Mouse (Mus musculus): ENCODE measurements around the gene Nuak1. TPM values are rescaled to one million over a fixed set of nuclear protein-coding genes. Genes with fewer than 3 reads are reported as not detected.
"Not testable (repeated sequence)": the region's sequence is repeated elsewhere in the genome, so short reads cannot be mapped to it uniquely, and the experiment has no call there.

Gene Nuak1
- polyA plus RNA-seq (2014; fragmentation: Nextera tagmentation; extraction: Ambion mirVana): 4.9 TPM in 2 replicates

DNA sequence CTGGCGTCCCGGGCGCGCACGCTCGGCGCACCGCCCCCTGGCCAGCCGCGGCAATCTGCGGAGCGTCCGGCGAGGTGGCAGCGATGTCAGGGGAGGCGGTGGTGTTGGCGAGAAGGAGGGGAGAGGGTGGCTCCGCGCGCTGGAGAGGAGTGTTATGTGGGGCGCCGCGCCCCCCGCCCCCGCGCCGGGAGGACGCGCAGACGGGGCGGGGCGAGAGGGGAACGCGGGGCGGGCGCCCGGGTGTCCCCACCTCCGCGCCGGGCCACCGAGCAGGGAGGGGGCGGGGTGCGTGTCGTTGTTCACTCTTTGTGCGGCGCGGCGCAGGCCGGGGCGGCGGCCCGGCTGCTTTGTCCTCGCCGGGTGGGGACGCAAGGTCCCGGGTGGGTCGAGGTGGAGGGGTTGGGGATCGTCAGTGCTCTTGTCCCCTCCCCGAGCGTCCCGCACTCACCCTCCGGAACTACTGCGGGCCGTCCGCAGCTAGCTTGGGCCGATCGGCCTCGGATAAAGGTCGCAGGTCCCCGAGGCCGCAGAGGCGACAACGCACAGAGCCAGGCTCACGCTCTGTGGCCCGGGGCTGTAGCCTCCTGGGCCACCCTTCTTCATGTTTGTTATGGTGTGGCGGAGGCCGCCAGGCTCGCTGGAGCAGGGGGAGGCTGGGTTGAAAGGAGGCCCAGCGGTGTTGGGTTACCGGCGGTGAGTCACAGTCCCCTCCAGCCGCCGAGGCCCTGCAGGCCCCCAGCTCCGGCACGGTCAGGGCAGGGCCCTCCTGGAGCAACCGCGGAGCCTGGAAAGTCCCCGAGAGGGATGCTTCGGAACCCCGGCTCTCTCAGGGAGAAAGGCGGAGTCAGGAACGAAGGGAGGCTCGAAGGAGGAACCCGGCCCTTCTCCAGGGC, at the start of gene Nuak1:
TSS of gene Nuak1 (minus strand) at position 57 of the 893 bp plus-strand sequence.
- H3K9ac ChIP-seq: peak within 1 kb of the TSS; percentile 99
- peak within 1 kb of the TSS; percentile 91 for H3K4me2 ChIP-seq (replicated peaks)
- H3K4me1 ChIP-seq (replicated peaks; ENCODE audit: control insufficient read depth, insufficient read depth, low read length): peaks cover 47% of the 10 kb centered on the region
- H3K27me3 ChIP-seq (ENCODE audit: control insufficient read depth, insufficient read depth, low read length): no peaks in the 10 kb centered on the region
- peak within 1 kb of the TSS; percentile 83 for H3K4me3 ChIP-seq (replicated peaks; ENCODE audit: low read length)
- under 1% methylated on average over 56 of the region's 94 CpGs for WGBS
- H3K36me3 ChIP-seq (replicated peaks; ENCODE audit: control insufficient read depth, insufficient read depth): no peaks in the 10 kb centered on the region
- H3K27ac ChIP-seq: peak within 1 kb of the TSS; percentile 98
- ATAC-seq (ENCODE audit: low FRiP score) (peak; percentile 87), DNase-seq (ENCODE audit: low spot score) (peak; percentile 88)
- no peaks in the 10 kb centered on the region for H3K9me3 ChIP-seq (ENCODE audit: control insufficient read depth, low read length)

DNA sequence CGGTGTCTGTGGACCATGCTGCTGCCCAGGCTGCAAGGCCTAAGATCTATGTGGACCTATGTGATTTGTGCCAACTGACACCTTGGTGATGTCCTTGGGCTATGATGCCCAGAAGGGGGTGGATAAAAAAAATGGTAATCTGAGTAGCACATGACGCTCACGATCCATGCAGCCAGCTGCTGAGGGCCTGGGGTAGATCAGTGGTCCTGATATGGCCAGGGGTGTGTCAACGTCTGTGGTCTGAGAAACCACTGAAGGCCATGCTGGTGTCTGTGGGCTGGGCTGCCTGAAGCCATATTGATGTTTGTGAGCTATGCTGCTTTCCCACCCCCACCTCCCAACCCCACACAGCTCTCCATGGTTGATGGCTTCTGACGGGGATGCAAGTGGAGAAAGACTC, 49.7 kb upstream of the Nuak1 start:
- Histone ChIP-seq H3K36me3 (replicated peaks; ENCODE audit: control insufficient read depth, insufficient read depth) (no peaks in the 10 kb centered on the region), H3K9me3 (ENCODE audit: control insufficient read depth, low read length) (no peaks in the 10 kb centered on the region), H3K4me1 (replicated peaks; ENCODE audit: control insufficient read depth, insufficient read depth, low read length) (no peaks in the 10 kb centered on the region), H3K27ac (no peak overlapping the region), H3K4me3 (replicated peaks; ENCODE audit: low read length) (no peak overlapping the region), H3K4me2 (replicated peaks) (no peak overlapping the region), H3K27me3 (ENCODE audit: control insufficient read depth, insufficient read depth, low read length) (no peaks in the 10 kb centered on the region), H3K9ac (no peak overlapping the region)
- WGBS: 93% methylated on average over 5 of the region's 5 CpGs
- DNase-seq (ENCODE audit: low spot score) (no peak), ATAC-seq (ENCODE audit: low FRiP score) (no peak)

DNA sequence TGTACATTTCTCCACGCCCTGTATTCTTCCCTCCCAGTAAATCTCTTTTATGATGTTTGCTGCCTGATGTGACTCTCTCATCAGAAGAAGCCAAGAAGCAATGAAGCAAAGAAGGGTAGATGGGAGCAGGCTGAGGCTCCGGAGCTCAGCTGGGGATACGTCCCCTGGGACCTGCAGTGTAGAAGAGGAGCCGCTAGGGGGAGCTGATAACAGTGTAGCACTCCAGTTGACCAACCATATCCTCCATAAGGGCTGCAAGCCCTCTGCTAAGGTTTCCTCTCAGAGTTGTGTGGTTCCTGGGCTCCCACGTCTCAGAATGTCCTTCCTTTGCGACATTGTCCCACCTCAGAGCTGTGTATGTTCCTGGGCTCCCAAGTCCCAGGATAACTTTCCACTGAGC, 47.9 kb upstream of the Nuak1 start:
- WGBS: 47% methylated on average over 6 of the region's 6 CpGs
- ATAC-seq (ENCODE audit: low FRiP score) (no peak), DNase-seq (ENCODE audit: low spot score) (no peak)
- Histone ChIP-seq H3K36me3 (replicated peaks; ENCODE audit: control insufficient read depth, insufficient read depth) (no peaks in the 10 kb centered on the region), H3K4me3 (replicated peaks; ENCODE audit: low read length) (no peak overlapping the region), H3K9ac (no peak overlapping the region), H3K27ac (no peak overlapping the region), H3K27me3 (ENCODE audit: control insufficient read depth, insufficient read depth, low read length) (no peaks in the 10 kb centered on the region), H3K4me1 (replicated peaks; ENCODE audit: control insufficient read depth, insufficient read depth, low read length) (no peaks in the 10 kb centered on the region), H3K4me2 (replicated peaks) (no peak overlapping the region), H3K9me3 (ENCODE audit: control insufficient read depth, low read length) (no peaks in the 10 kb centered on the region)

DNA sequence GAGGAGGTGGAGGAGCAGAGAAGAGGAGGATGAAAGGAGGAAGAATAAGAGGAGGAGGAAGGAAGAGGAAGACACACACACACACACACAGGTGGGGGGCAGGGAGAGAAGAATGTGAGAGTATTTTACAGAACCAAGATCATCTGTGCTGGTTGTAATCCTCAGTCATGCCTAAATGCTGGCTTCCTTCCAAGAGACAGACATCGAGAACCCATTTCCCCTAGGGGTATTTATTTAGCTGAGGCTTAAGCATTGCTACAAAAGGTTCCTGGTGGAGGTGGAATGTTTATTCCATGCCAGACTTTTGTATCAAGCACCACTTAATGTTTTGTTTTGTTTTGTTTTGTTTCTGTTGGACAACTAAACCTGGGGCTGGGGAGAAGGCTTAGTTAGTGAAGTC, 44.3 kb upstream of the Nuak1 start:
- ATAC-seq (ENCODE audit: low FRiP score) (no peak), DNase-seq (ENCODE audit: low spot score) (no peak)
- no peak overlapping the region for H3K27ac ChIP-seq
- H3K36me3 ChIP-seq (replicated peaks; ENCODE audit: control insufficient read depth, insufficient read depth): no peaks in the 10 kb centered on the region
- H3K4me1 ChIP-seq (replicated peaks; ENCODE audit: control insufficient read depth, insufficient read depth, low read length): no peaks in the 10 kb centered on the region; the same call in 1 of the 2 replicates
- H3K9ac ChIP-seq: no peak overlapping the region
- no peaks in the 10 kb centered on the region for H3K9me3 ChIP-seq (ENCODE audit: control insufficient read depth, low read length)
- H3K4me2 ChIP-seq (replicated peaks): no peak overlapping the region
- H3K27me3 ChIP-seq (ENCODE audit: control insufficient read depth, insufficient read depth, low read length): no peaks in the 10 kb centered on the region
- WGBS: 78% methylated on average over 1 of the region's 1 CpGs
- H3K4me3 ChIP-seq (replicated peaks; ENCODE audit: low read length): no peak overlapping the region

DNA sequence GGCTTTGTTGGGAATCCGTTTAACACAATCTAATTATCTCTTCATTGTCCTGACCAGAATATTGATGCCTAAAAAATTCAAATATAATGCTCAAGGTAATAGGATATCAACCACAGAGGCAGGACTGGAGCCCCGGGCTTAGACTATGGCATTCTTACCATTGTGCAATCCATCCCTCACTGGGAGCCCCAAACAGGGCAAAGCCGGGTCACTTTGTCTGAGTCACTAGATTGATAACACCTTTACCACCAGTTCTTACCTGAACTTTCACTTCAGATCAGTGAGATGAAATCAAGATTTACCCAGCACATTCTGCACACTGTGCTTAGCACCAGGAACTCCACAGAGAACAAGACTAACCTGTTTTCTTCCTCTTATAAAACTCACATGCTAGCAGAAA, 43.2 kb upstream of the Nuak1 start:
- DNase-seq (ENCODE audit: low spot score): no peak
- WGBS: 84% methylated on average over 3 of the region's 3 CpGs
- no peak for ATAC-seq (ENCODE audit: low FRiP score)

DNA sequence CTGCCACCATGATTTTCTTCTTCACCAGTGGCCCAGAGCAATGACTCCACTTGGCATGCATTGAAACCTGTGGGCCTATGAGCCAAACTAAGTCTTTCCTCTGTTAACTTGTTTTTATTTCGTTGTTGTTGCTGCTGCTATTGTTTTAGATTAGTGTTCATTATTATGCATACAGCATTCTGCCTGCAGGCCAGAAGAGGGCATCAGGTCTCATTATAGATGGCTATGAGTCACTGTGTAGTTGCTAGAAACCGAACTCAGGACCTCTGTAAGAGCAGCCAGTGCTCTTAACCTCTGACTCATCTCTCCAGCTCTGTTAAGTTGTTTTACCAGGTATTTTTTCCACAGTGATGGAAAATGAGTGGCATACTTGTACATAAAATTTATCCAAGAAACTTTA, 42.7 kb upstream of the Nuak1 start:
- 80% methylated on average over 2 of the region's 2 CpGs for WGBS
- no peaks in the 10 kb centered on the region for H3K36me3 ChIP-seq (replicated peaks; ENCODE audit: control insufficient read depth, insufficient read depth)
- ATAC-seq (ENCODE audit: low FRiP score): no peak

More for the DNA sequence above, 43.2 kb upstream of the Nuak1 start:
- no peak overlapping the region for H3K27ac ChIP-seq
- H3K4me1 ChIP-seq (replicated peaks; ENCODE audit: control insufficient read depth, insufficient read depth, low read length): no peaks in the 10 kb centered on the region; the same call in 1 of the 2 replicates
- no peak overlapping the region for H3K4me3 ChIP-seq (replicated peaks; ENCODE audit: low read length)
- H3K36me3 ChIP-seq (replicated peaks; ENCODE audit: control insufficient read depth, insufficient read depth): no peaks in the 10 kb centered on the region
- H3K9me3 ChIP-seq (ENCODE audit: control insufficient read depth, low read length): no peaks in the 10 kb centered on the region
- H3K9ac ChIP-seq: no peak overlapping the region
- H3K4me2 ChIP-seq (replicated peaks): no peak overlapping the region
- H3K27me3 ChIP-seq (ENCODE audit: control insufficient read depth, insufficient read depth, low read length): no peaks in the 10 kb centered on the region

DNA sequence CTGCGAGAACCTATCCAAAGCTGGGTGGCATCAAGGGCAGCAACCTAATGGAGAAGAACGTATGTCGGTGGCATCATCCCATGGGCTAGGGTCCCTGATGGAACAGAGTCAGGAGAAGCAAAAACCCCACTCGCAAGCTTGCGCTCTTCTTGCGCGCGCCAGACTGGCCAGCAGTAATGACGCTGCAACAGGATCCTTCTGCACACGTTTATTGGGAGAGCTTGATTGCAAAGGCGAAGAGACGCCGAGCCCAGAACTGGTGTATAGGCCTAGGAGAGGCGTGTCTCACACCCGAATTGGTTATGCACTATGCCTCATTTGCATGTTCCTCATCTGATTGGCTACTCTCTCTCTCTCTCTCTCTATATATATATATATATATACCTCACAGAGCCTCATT, 42.0 kb upstream of the Nuak1 start:
- H3K9ac ChIP-seq; ATAC-seq (ENCODE audit: low FRiP score): not testable (repeated sequence)
- WGBS: 94% methylated on average over 15 of the region's 15 CpGs

More for the DNA sequence above, 42.7 kb upstream of the Nuak1 start:
- no peak overlapping the region for H3K27ac ChIP-seq
- no peak for DNase-seq (ENCODE audit: low spot score)
- H3K9ac ChIP-seq: no peak overlapping the region
- H3K27me3 ChIP-seq (ENCODE audit: control insufficient read depth, insufficient read depth, low read length): no peaks in the 10 kb centered on the region
- no peaks in the 10 kb centered on the region for H3K9me3 ChIP-seq (ENCODE audit: control insufficient read depth, low read length)
- no peak overlapping the region for H3K4me3 ChIP-seq (replicated peaks; ENCODE audit: low read length)
- no peaks in the 10 kb centered on the region; the same call in 1 of the 2 replicates for H3K4me1 ChIP-seq (replicated peaks; ENCODE audit: control insufficient read depth, insufficient read depth, low read length)
- H3K4me2 ChIP-seq (replicated peaks): no peak overlapping the region

DNA sequence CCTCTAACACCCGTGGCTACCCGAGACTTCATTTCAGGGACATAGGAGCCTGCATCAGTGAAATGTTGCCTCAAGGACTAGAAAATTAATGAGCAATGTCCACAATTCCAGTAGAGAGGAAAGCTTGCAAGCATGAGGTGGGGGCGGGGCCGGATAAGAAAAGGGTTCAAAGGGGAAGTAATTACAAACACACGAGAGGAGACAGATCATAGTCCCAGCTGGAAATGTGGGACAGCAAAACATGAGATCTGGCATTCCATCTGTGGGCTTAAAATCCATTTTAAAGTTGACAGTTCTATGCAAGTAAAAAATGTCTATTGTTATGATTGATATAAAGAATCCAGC, 40.9 kb upstream of the Nuak1 start:
- 56% methylated on average over 5 of the region's 5 CpGs for WGBS
- Histone ChIP-seq H3K4me3 (replicated peaks; ENCODE audit: low read length) (no peak overlapping the region), H3K4me2 (replicated peaks) (no peak overlapping the region), H3K36me3 (replicated peaks; ENCODE audit: control insufficient read depth, insufficient read depth) (no peaks in the 10 kb centered on the region), H3K27me3 (ENCODE audit: control insufficient read depth, insufficient read depth, low read length) (no peaks in the 10 kb centered on the region), H3K4me1 (replicated peaks; ENCODE audit: control insufficient read depth, insufficient read depth, low read length) (no peaks in the 10 kb centered on the region; the same call in 1 of the 2 replicates), H3K27ac (no peak overlapping the region), H3K9ac (no peak overlapping the region), H3K9me3 (ENCODE audit: control insufficient read depth, low read length) (no peaks in the 10 kb centered on the region)
- ATAC-seq (ENCODE audit: low FRiP score) (no peak), DNase-seq (ENCODE audit: low spot score) (no peak)

More for the DNA sequence above, 42.0 kb upstream of the Nuak1 start:
- H3K27me3 ChIP-seq (ENCODE audit: control insufficient read depth, insufficient read depth, low read length); H3K4me1 ChIP-seq (replicated peaks; ENCODE audit: control insufficient read depth, insufficient read depth, low read length); H3K36me3 ChIP-seq (replicated peaks; ENCODE audit: control insufficient read depth, insufficient read depth); H3K9me3 ChIP-seq (ENCODE audit: control insufficient read depth, low read length); H3K4me3 ChIP-seq (replicated peaks; ENCODE audit: low read length); H3K4me2 ChIP-seq (replicated peaks); H3K27ac ChIP-seq; DNase-seq (ENCODE audit: low spot score): not testable (repeated sequence)

DNA sequence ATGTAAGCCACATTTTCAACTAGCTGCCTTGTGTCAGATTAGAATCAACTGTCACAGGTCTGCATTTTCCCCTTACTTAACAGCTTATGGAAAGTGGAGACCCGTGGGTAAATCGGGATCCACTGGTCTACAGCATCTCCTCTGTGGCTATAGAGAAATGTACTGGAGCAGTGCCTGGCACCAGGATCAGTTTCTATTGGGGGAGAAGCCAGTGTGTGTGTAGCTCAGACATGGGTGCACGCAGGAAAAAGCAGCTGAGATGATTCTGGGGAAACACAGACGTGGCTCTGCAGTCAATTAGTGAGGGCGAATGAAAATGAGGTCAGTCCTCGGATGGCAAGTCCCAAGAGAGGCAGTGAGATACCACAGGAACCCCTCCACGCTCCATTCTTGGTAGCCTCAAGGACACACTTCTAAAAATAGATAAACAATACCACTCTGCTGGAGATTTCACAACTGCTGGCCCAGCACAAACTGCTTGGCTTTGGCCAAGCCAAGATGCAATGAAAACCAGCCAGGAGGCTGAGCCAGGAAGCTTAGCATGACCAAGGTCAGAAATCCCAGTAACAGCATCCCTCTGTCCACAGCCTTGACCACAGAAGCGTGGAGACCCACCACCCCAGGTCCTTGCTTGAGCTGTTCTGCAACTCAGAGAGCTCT, 40.4 kb upstream of the Nuak1 start:
- 57% methylated on average over 8 of the region's 8 CpGs for WGBS
- Histone ChIP-seq H3K4me1 (replicated peaks; ENCODE audit: control insufficient read depth, insufficient read depth, low read length) (no peaks in the 10 kb centered on the region; the same call in 1 of the 2 replicates), H3K9me3 (ENCODE audit: control insufficient read depth, low read length) (no peaks in the 10 kb centered on the region), H3K4me3 (replicated peaks; ENCODE audit: low read length) (no peak overlapping the region), H3K4me2 (replicated peaks) (no peak overlapping the region), H3K27ac (no peak overlapping the region), H3K27me3 (ENCODE audit: control insufficient read depth, insufficient read depth, low read length) (no peaks in the 10 kb centered on the region), H3K36me3 (replicated peaks; ENCODE audit: control insufficient read depth, insufficient read depth) (no peaks in the 10 kb centered on the region), H3K9ac (no peak overlapping the region)
- no peak for DNase-seq (ENCODE audit: low spot score)
- no peak for ATAC-seq (ENCODE audit: low FRiP score)

All from hindbrain, embryonic 14.5 days (tissue).